12 mouse cellular contexts compared by ENCODE assay signal in the genomic region with DNA sequence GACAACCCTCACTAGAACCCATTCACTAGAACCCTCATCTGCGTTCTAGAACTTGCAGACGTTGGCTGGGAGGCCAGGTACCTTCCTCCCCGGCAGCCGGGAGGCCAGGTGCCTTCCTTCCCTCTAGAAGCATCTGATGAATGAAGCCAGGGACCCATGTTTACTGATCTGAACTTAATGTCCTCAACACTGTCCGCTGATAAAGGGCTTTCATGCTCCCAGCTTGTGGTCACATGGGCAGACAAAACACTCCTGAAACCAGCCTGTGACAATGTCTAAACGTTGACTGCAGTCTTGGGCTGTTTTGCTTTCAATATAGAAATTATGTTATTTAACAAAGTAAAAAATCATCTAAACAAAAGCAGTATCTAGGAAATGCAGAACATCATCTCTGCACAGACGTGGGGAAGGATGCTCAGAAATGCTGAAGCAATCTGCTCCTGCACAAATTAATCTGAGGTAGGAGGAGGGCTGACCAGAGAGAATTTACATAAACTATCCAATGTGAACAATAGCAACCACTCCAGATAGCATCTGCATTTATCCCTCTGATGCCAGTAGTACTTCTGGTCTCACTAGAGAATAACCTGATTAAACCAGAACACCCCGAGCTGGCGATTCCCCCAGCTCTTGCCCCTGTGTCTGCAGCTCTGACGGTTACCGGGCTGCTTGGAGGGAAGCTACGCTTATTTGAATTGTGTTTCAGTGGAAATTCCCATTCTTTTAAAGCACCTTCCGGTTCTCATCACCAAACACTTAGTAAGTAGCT. TPM values are rescaled to one million over a fixed set of nuclear protein-coding genes. Genes with fewer than 3 reads are reported as not detected.
DNase-seq lines count a peak whose midpoint lies in the region; ATAC-seq lines count a peak whose summit lies in the region.
"Had no signal": no experiment of that assay in that cellular context is flagged by ENCODE, and none has a peak within 500 bp of the region (broad histone marks: within the 10 kb centered on the region; RNA-seq: fewer than 3 reads in every experiment).

No protein-coding gene starts in this region.

- no peak overlapping the region for H3K27ac ChIP-seq in forebrain, embryonic 14.5 days (ENCODE audit: low read depth, low read length)
- H3K27ac ChIP-seq in forebrain, embryonic 12.5 days, result no peak overlapping the region
- no peak overlapping the region for H3K27ac ChIP-seq in intestine, embryonic 14.5 days (ENCODE audit: low read depth)
- H3K27ac ChIP-seq in intestine, embryonic 15.5 days, result no peak overlapping the region
- H3K27ac ChIP-seq in midbrain, embryonic 10.5 days (replicated peaks), result peak overlapping the region; percentile 4; the same call in 1 of the 2 replicates
- no peak overlapping the region for H3K27ac ChIP-seq in midbrain, embryonic 15.5 days

- no peak overlapping the region for H3K4me2 ChIP-seq in forebrain, embryonic 14.5 days (ENCODE audit: low read length)
- no peak overlapping the region for H3K4me2 ChIP-seq in forebrain, embryonic 12.5 days
- H3K4me2 ChIP-seq in intestine, embryonic 14.5 days (ENCODE audit: low read length), result peak overlapping the region; percentile 8; the same call in 1 of the 2 replicates
- no peak overlapping the region for H3K4me2 ChIP-seq in intestine, embryonic 15.5 days (replicated peaks)
- H3K4me2 ChIP-seq in midbrain, embryonic 15.5 days, result no peak overlapping the region

- 0 out of 2 replicates have a peak overlapping the region, but pooled peaks have one; percentile 17 for H3K9ac ChIP-seq in forebrain, embryonic 14.5 days (ENCODE audit: low read length)
- H3K9ac ChIP-seq in forebrain, embryonic 12.5 days, result no peak overlapping the region
- H3K9ac ChIP-seq in intestine, embryonic 14.5 days (ENCODE audit: low read length), result no peak overlapping the region
- H3K9ac ChIP-seq in intestine, embryonic 15.5 days, result no peak overlapping the region
- H3K9ac ChIP-seq in midbrain, embryonic 15.5 days, result no peak overlapping the region

- no peaks in the 10 kb centered on the region for H3K36me3 ChIP-seq in forebrain, embryonic 14.5 days (ENCODE audit: control insufficient read depth, insufficient read depth, low read length)
- 0 out of 2 replicates have a peak, but pooled peaks cover 8% of the 10 kb centered on the region for H3K36me3 ChIP-seq in forebrain, embryonic 12.5 days (replicated peaks)
- H3K36me3 ChIP-seq in intestine, embryonic 14.5 days (ENCODE audit: control insufficient read depth, insufficient read depth, low read length), result peaks cover 10% of the 10 kb centered on the region; the same call in 1 of the 2 replicates
- no peaks in the 10 kb centered on the region for H3K36me3 ChIP-seq in intestine, embryonic 15.5 days
- H3K36me3 ChIP-seq in midbrain, embryonic 10.5 days, result peaks cover 46% of the 10 kb centered on the region
- H3K36me3 ChIP-seq in midbrain, embryonic 15.5 days (replicated peaks), result no peaks in the 10 kb centered on the region

- H3K9me3 ChIP-seq in forebrain, embryonic 14.5 days (replicated peaks; ENCODE audit: control insufficient read depth, low read length), result no peaks in the 10 kb centered on the region
- H3K9me3 ChIP-seq in forebrain, embryonic 12.5 days, result no peaks in the 10 kb centered on the region
- no peaks in the 10 kb centered on the region for H3K9me3 ChIP-seq in intestine, embryonic 14.5 days (ENCODE audit: control insufficient read depth, low read length)
- H3K9me3 ChIP-seq in intestine, embryonic 15.5 days, result no peaks in the 10 kb centered on the region
- 0 out of 2 replicates have a peak, but pooled peaks cover 5% of the 10 kb centered on the region for H3K9me3 ChIP-seq in midbrain, embryonic 10.5 days (replicated peaks)
- H3K9me3 ChIP-seq in midbrain, embryonic 15.5 days, result no peaks in the 10 kb centered on the region

- H3K27me3 ChIP-seq in forebrain, embryonic 14.5 days (replicated peaks; ENCODE audit: control insufficient read depth, insufficient read depth, low read length), result no peaks in the 10 kb centered on the region
- no peaks in the 10 kb centered on the region for H3K27me3 ChIP-seq in forebrain, embryonic 12.5 days
- H3K27me3 ChIP-seq in intestine, embryonic 14.5 days (replicated peaks; ENCODE audit: control insufficient read depth, insufficient read depth, low read length), result no peaks in the 10 kb centered on the region
- H3K27me3 ChIP-seq in intestine, embryonic 15.5 days (replicated peaks), result no peaks in the 10 kb centered on the region
- no peaks in the 10 kb centered on the region for H3K27me3 ChIP-seq in midbrain, embryonic 10.5 days (ENCODE audit: low read depth, poor library complexity, severe bottlenecking)
- H3K27me3 ChIP-seq in midbrain, embryonic 15.5 days (replicated peaks), result no peaks in the 10 kb centered on the region

- DNase-seq in forebrain, embryonic 14.5 days (ENCODE audit: low spot score), result no peak
- no peak for DNase-seq in intestine, embryonic 14.5 days (ENCODE audit: low spot score)
- no peak for DNase-seq in midbrain, embryonic 10.5 days (ENCODE audit: low spot score)
- no peak for DNase-seq in layer of hippocampus, adult 18-20 months (ENCODE audit: low spot score in 2 of 2)
- DNase-seq: adrenal gland, postnatal 14 days; lung, adult 2 months; right cerebral cortex, postnatal 4 days had no signal

- peaks cover 36% of the 10 kb centered on the region for H3K4me1 ChIP-seq in forebrain, embryonic 14.5 days (ENCODE audit: control insufficient read depth, insufficient read depth, low read length)
- peaks cover 61% of the 10 kb centered on the region for H3K4me1 ChIP-seq in forebrain, embryonic 12.5 days
- peaks cover 68% of the 10 kb centered on the region for H3K4me1 ChIP-seq in intestine, embryonic 14.5 days (replicated peaks; ENCODE audit: control insufficient read depth, insufficient read depth, low read length)
- H3K4me1 ChIP-seq in intestine, embryonic 15.5 days (replicated peaks), result peaks cover 77% of the 10 kb centered on the region
- H3K4me1 ChIP-seq in midbrain, embryonic 10.5 days, result peaks cover 63% of the 10 kb centered on the region
- H3K4me1 ChIP-seq in midbrain, embryonic 15.5 days, result peaks cover 55% of the 10 kb centered on the region

- 60% methylated on average over 13 of the region's 13 CpGs for WGBS in forebrain, embryonic 14.5 days
- 58% methylated on average over 13 of the region's 13 CpGs for WGBS in forebrain, embryonic 12.5 days
- 61% methylated on average over 13 of the region's 13 CpGs for WGBS in intestine, embryonic 14.5 days
- 63% methylated on average over 13 of the region's 13 CpGs for WGBS in intestine, embryonic 15.5 days
- WGBS in midbrain, embryonic 10.5 days, result 80% methylated on average over 13 of the region's 13 CpGs
- WGBS in midbrain, embryonic 15.5 days, result 43% methylated on average over 13 of the region's 13 CpGs

- no peak overlapping the region for H3K4me3 ChIP-seq in forebrain, embryonic 14.5 days (ENCODE audit: low read depth, low read length)
- no peak overlapping the region for H3K4me3 ChIP-seq in forebrain, embryonic 12.5 days (replicated peaks)
- no peak overlapping the region for H3K4me3 ChIP-seq in intestine, embryonic 14.5 days (ENCODE audit: low read depth, low read length)
- no peak overlapping the region for H3K4me3 ChIP-seq in intestine, embryonic 15.5 days (replicated peaks)
- H3K4me3 ChIP-seq in midbrain, embryonic 10.5 days, result no peak overlapping the region
- H3K4me3 ChIP-seq in midbrain, embryonic 15.5 days, result no peak overlapping the region

- ATAC-seq in forebrain, embryonic 14.5 days, result no peak
- no peak for ATAC-seq in forebrain, embryonic 12.5 days (ENCODE audit: low FRiP score)
- no peak for ATAC-seq in intestine, embryonic 14.5 days (replicated peaks; ENCODE audit: low FRiP score, low TSS enrichment, low read depth)
- no peak for ATAC-seq in intestine, embryonic 15.5 days
- ATAC-seq in midbrain, embryonic 15.5 days (replicated peaks), result no peak
- ATAC-seq in CD4-positive, CD25-positive, alpha-beta regulatory T cell, adult 4 months, result peak; percentile 4

RNA-seq across cellular contexts. Expression of a gene that starts 7.4 kb away (rescaled TPM):
- 12.1 and 12.2 TPM in 2 replicates for polyA plus RNA-seq in forebrain, embryonic 14.5 days (2014; fragmentation: Nextera tagmentation; extraction: Ambion mirVana)
- 15.3 and 18.2 TPM in 2 replicates for polyA plus RNA-seq in forebrain, embryonic 12.5 days (2016; fragmentation: Nextera tagmentation; extraction: Ambion mirVana)
- 21.3 and 24.0 TPM in 2 replicates for polyA plus RNA-seq in intestine, embryonic 14.5 days (2014; fragmentation: Nextera tagmentation; extraction: Ambion mirVana)
- 18.1 and 20.3 TPM in 2 replicates for polyA plus RNA-seq in intestine, embryonic 15.5 days (2015; fragmentation: Nextera tagmentation; extraction: Ambion mirVana)
- polyA plus RNA-seq in midbrain, embryonic 10.5 days (2016; fragmentation: Nextera tagmentation; extraction: Ambion mirVana), result 12.3 and 13.0 TPM in 2 replicates
- 9.0 and 10.6 TPM in 2 replicates for polyA plus RNA-seq in midbrain, embryonic 15.5 days (2015; fragmentation: Nextera tagmentation; extraction: Ambion mirVana)
- polyA plus RNA-seq in CD4-positive, CD25-positive, alpha-beta regulatory T cell, adult 4 months (2017; shearing (Covaris generic)), result 10 to 100 TPM in 1 of 2 experiments, 1 to 10 TPM in 1; 6.0 to 11.5 TPM
- 10 to 100 TPM; 22.7 to 23.5 TPM for total RNA-seq in layer of hippocampus, adult 18-20 months (2021)

RNA-seq across cellular contexts. Expression of a gene that starts 52.6 kb away (rescaled TPM):
- polyA plus RNA-seq in forebrain, embryonic 14.5 days (2014; fragmentation: Nextera tagmentation; extraction: Ambion mirVana), result 1.1 TPM in 1 of 2 replicates, not detected in the other
- polyA plus RNA-seq in forebrain, embryonic 12.5 days (2016; fragmentation: Nextera tagmentation; extraction: Ambion mirVana), result 0.42 TPM in 1 of 2 replicates, not detected in the other
- polyA plus RNA-seq in intestine, embryonic 14.5 days (2014; fragmentation: Nextera tagmentation; extraction: Ambion mirVana), result not detected in 2 replicates
- not detected in 2 replicates for polyA plus RNA-seq in intestine, embryonic 15.5 days (2015; fragmentation: Nextera tagmentation; extraction: Ambion mirVana)
- not detected in 2 replicates for polyA plus RNA-seq in midbrain, embryonic 10.5 days (2016; fragmentation: Nextera tagmentation; extraction: Ambion mirVana)
- 0.46 TPM in 1 of 2 replicates, not detected in the other for polyA plus RNA-seq in midbrain, embryonic 15.5 days (2015; fragmentation: Nextera tagmentation; extraction: Ambion mirVana)
- polyA plus RNA-seq in CD4-positive, CD25-positive, alpha-beta regulatory T cell, adult 4 months (2017; shearing (Covaris generic)), result not detected
- total RNA-seq in layer of hippocampus, adult 18-20 months (2021), result 1 to 10 TPM in 1 of 2 experiments, under 1 TPM in 1; 0.99 to 2.2 TPM
- total RNA-seq: adrenal gland, postnatal 14 days; ES-E14 had no signal
